Mouse (Mus musculus) hindbrain, postnatal 0 days (tissue): Measurements from ENCODE around the gene Mup22. TPM values are rescaled to one million over a fixed set of nuclear protein-coding genes. Genes with fewer than 3 reads are reported as not detected.
"Not testable (repeated sequence)": the region's sequence is repeated elsewhere in the genome, so short reads cannot be mapped to it uniquely, and the experiment has no call there.

Experiments used
- ATAC-seq: fragments of 200-750 bp; cut with Nextera tagmentation; 2 replicates; pipeline ENCODE4 v1.8.0; 2017; ENCODE audit warnings: mild to moderate bottlenecking, moderate TSS enrichment, moderate library complexity
- DNase-seq: peaks from one replicate; pipeline ENCODE4 v3.0.0-alpha.2; 2015; ENCODE audit warnings: low spot score
- H3K27ac ChIP-seq: fragments of 300-500 bp; sonication (generic); 2 replicates; pipeline ENCODE4 v1.5.1; 2014; ENCODE audit warnings: mild to moderate bottlenecking
- H3K27me3 ChIP-seq: fragments of 300-500 bp; sonication (generic); 2 replicates; pipeline ENCODE4 v1.6.1; 2014; ENCODE audit warnings: low read length, mixed read lengths; ENCODE audit not compliant: insufficient read depth
- H3K36me3 ChIP-seq: fragments of 300-500 bp; sonication (generic); 2 replicates; pipeline ENCODE4 v1.6.1; 2014; ENCODE audit warnings: low read length, mixed read lengths; ENCODE audit not compliant: insufficient read depth
- H3K4me1 ChIP-seq: fragments of 300-500 bp; sonication (generic); 2 replicates; pipeline ENCODE4 v1.6.1; 2014; ENCODE audit warnings: antibody characterized with exemption, low read length, mixed read lengths; ENCODE audit not compliant: insufficient read depth
- H3K4me2 ChIP-seq: fragments of 300-500 bp; sonication (generic); 2 replicates; pipeline ENCODE4 v1.6.1; 2014; ENCODE audit warnings: low read depth, mild to moderate bottlenecking, low read length, moderate library complexity, mixed read lengths
- H3K4me3 ChIP-seq: fragments of 300-500 bp; sonication (generic); 2 replicates; pipeline ENCODE4 v1.5.1; 2014; ENCODE audit warnings: low read length
- H3K9ac ChIP-seq: fragments of 300-500 bp; sonication (generic); replicated peaks from 2 replicates; pipeline ENCODE4 v1.6.1; 2014; ENCODE audit warnings: mild to moderate bottlenecking, low read length, moderate library complexity, mixed read lengths
- H3K9me3 ChIP-seq: fragments of 300-500 bp; sonication (generic); 2 replicates; pipeline ENCODE4 v1.6.1; 2016; ENCODE audit warnings: low read length, mixed read lengths
- WGBS: fragments of 180-500 bp; shearing (Covaris S2); extraction: QIAGEN DNeasy Blood & Tissue Kit; methylation state at CpG from one replicate; pipeline ENCODE4 v1.1.7; 2014; 5-methylcytosine and 5-hydroxymethylcytosine counted together
- polyA plus RNA-seq: library from polyadenylated mRNA; unstranded; fragments of >200 nt; fragmentation: Nextera tagmentation; extraction: Ambion mirVana; gene quantifications from 2 replicates; pipeline ENCODE4 v1.2.1, GENCODE M21; 2015
- total RNA-seq: library from RNA; depleted of rRNA; stranded (reverse); fragments of >200 nt; gene quantifications from 2 replicates; pipeline ENCODE4 v1.2.3, GENCODE M21; 2014; rRNA removed

The Mup22 gene
- total RNA-seq: not detected in 2 replicates
- not detected in 2 replicates for polyA plus RNA-seq

- not testable (repeated sequence) for ATAC-seq, H3K4me3 ChIP-seq, H3K9me3 ChIP-seq, H3K27ac ChIP-seq, DNase-seq, H3K9ac ChIP-seq, H3K4me1 ChIP-seq, H3K4me2 ChIP-seq, H3K27me3 ChIP-seq, H3K36me3 ChIP-seq
- WGBS: 68% methylated on average over 4 of the region's 4 CpGs
These were observed at the start of gene Mup22 for GRCm38 (mm10) chr4:60821363-60821762. Gene Mup22, minus strand, starts transcription at chr4:60821463.

DNA sequence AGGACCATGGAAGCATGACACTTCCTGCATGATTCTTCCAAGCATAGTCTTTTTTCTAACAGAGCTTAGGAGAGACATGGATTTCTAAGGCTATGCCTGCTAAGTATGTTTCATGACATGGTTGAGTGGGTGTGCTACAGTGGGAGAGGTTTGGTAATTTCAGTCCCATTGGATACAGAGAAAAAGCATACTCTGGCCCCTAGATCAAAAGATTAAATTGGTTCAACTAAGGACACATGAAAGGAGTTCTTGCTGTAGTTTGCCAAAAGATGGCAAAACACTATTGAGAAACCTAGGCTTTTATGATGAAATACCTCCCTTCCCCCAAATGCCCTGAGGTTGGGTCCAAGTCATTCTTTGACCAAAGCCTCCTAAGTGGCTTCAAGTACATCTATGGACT lies 19.6 kb upstream of the Mup22 start:
- not testable (repeated sequence) for H3K9ac ChIP-seq, H3K4me2 ChIP-seq, DNase-seq, H3K4me1 ChIP-seq, H3K27ac ChIP-seq, ATAC-seq, H3K4me3 ChIP-seq, H3K9me3 ChIP-seq, H3K27me3 ChIP-seq, H3K36me3 ChIP-seq

Other genes with a start within 250 kb of the Mup22 start
- not detected in 2 replicates for gene Mup10, start 239.3 kb downstream of the Mup22 start, total RNA-seq
- gene Mup10, start 239.3 kb downstream of the Mup22 start, polyA plus RNA-seq: not detected in 2 replicates
- not detected in 2 replicates for gene Mup11, start 159.1 kb downstream of the Mup22 start, total RNA-seq
- gene Mup11, start 159.1 kb downstream of the Mup22 start, polyA plus RNA-seq: not detected in 2 replicates
- gene Mup12, start 80.1 kb downstream of the Mup22 start, total RNA-seq: not detected in 2 replicates
- not detected in 2 replicates for gene Mup12, start 80.1 kb downstream of the Mup22 start, polyA plus RNA-seq